Comparison of ENCODE assay signal across 14 mouse cellular contexts in genomic region chr2:103302669-103303068, GRCm38 (mm10). TPM values are rescaled to one million over a fixed set of nuclear protein-coding genes. Genes with fewer than 3 reads are reported as not detected.
DNase-seq lines count a peak whose midpoint lies in the region; ATAC-seq lines count a peak whose summit lies in the region.
"Had no signal": no experiment of that assay in that cellular context is flagged by ENCODE, and none has a peak within 500 bp of the region (broad histone marks: within the 10 kb centered on the region; RNA-seq: fewer than 3 reads in every experiment).

No protein-coding gene starts in this region.

- H3K27ac ChIP-seq in lung, embryonic 16.5 days (ENCODE audit: low read length): 0 out of 2 replicates have a peak overlapping the region, but pooled peaks have one; percentile 19
- no peak overlapping the region for H3K27ac ChIP-seq in embryonic facial prominence, embryonic 14.5 days (replicated peaks; ENCODE audit: low read depth, low read length)
- no peak overlapping the region for H3K27ac ChIP-seq in liver, embryonic 11.5 days (ENCODE audit: low read depth, low read length)
- peak overlapping the region; percentile 90 for H3K27ac ChIP-seq in stomach, embryonic 16.5 days (ENCODE audit: low read length)
- H3K27ac ChIP-seq: heart, embryonic 15.5 days; hindbrain, embryonic 12.5 days; midbrain, embryonic 12.5 days had no signal

- no peak overlapping the region for H3K9ac ChIP-seq in lung, embryonic 16.5 days (ENCODE audit: low read length)
- no peak overlapping the region for H3K9ac ChIP-seq in embryonic facial prominence, embryonic 14.5 days (ENCODE audit: low read depth, low read length)
- no peak overlapping the region for H3K9ac ChIP-seq in liver, embryonic 11.5 days (ENCODE audit: low read depth, low read length)
- H3K9ac ChIP-seq in stomach, embryonic 16.5 days (ENCODE audit: low read length): peak overlapping the region; percentile 65
- H3K9ac ChIP-seq: heart, embryonic 15.5 days; hindbrain, embryonic 12.5 days; midbrain, embryonic 12.5 days had no signal

- H3K9me3 ChIP-seq in lung, embryonic 16.5 days (ENCODE audit: control insufficient read depth, low read length): no peaks in the 10 kb centered on the region
- no peaks in the 10 kb centered on the region for H3K9me3 ChIP-seq in embryonic facial prominence, embryonic 14.5 days (ENCODE audit: control insufficient read depth, low read length)
- H3K9me3 ChIP-seq in liver, embryonic 11.5 days (ENCODE audit: control insufficient read depth, low read length): no peaks in the 10 kb centered on the region
- H3K9me3 ChIP-seq in stomach, embryonic 16.5 days (replicated peaks; ENCODE audit: control insufficient read depth, low read length): no peaks in the 10 kb centered on the region
- H3K9me3 ChIP-seq: heart, embryonic 15.5 days; hindbrain, embryonic 12.5 days; midbrain, embryonic 12.5 days had no signal

- WGBS in lung, embryonic 16.5 days: 35% methylated on average over 6 of the region's 6 CpGs
- 54% methylated on average over 6 of the region's 6 CpGs for WGBS in embryonic facial prominence, embryonic 14.5 days
- WGBS in liver, embryonic 11.5 days: 46% methylated on average over 6 of the region's 6 CpGs
- WGBS in stomach, embryonic 16.5 days: 41% methylated on average over 6 of the region's 6 CpGs

- no peaks in the 10 kb centered on the region for H3K4me1 ChIP-seq in lung, embryonic 16.5 days (replicated peaks; ENCODE audit: control insufficient read depth, insufficient read depth, low read length)
- no peaks in the 10 kb centered on the region for H3K4me1 ChIP-seq in embryonic facial prominence, embryonic 14.5 days (ENCODE audit: control insufficient read depth, insufficient read depth, low read length)
- peaks cover 21% of the 10 kb centered on the region for H3K4me1 ChIP-seq in liver, embryonic 11.5 days (replicated peaks; ENCODE audit: control insufficient read depth, insufficient read depth, low read length)
- no peaks in the 10 kb centered on the region; the same call in 1 of the 2 replicates for H3K4me1 ChIP-seq in stomach, embryonic 16.5 days (ENCODE audit: control insufficient read depth, insufficient read depth, low read length)
- H3K4me1 ChIP-seq: midbrain, embryonic 12.5 days had no signal

- no peak for ATAC-seq in lung, embryonic 16.5 days (ENCODE audit: low read depth)
- ATAC-seq in embryonic facial prominence, embryonic 14.5 days (ENCODE audit: low read depth): peak; percentile 74; the same call in 1 of the 2 replicates
- ATAC-seq in liver, embryonic 11.5 days (replicated peaks; ENCODE audit: low FRiP score): peak; percentile 71
- ATAC-seq in stomach, embryonic 16.5 days (ENCODE audit: insufficient read depth, low FRiP score): peak; percentile 48; the same call in 1 of the 2 replicates

- H3K4me3 ChIP-seq in lung, embryonic 16.5 days (ENCODE audit: low read length): no peak overlapping the region
- no peak overlapping the region for H3K4me3 ChIP-seq in embryonic facial prominence, embryonic 14.5 days (ENCODE audit: low read depth, low read length)
- H3K4me3 ChIP-seq in liver, embryonic 11.5 days (ENCODE audit: low read depth, low read length): no peak overlapping the region
- H3K4me3 ChIP-seq in stomach, embryonic 16.5 days (replicated peaks; ENCODE audit: low read length): peak overlapping the region; percentile 41
- H3K4me3 ChIP-seq: heart, embryonic 15.5 days; hindbrain, embryonic 12.5 days; midbrain, embryonic 12.5 days had no signal

- DNase-seq in lung, postnatal 14 days: no peak
- DNase-seq in embryonic facial prominence, embryonic 14.5 days (ENCODE audit: low spot score): peak; percentile 62
- no peak for DNase-seq in liver, embryonic 11.5 days (ENCODE audit: low spot score)
- no peak for DNase-seq in ovary, postnatal 10 days (ENCODE audit: low spot score)
- DNase-seq in left cerebral cortex, postnatal 4 days: no peak
- DNase-seq: adrenal gland, postnatal 14 days; kidney, postnatal 25 days had no signal

- no peaks in the 10 kb centered on the region for H3K27me3 ChIP-seq in lung, embryonic 16.5 days (ENCODE audit: control insufficient read depth, insufficient read depth, low read depth, low read length)
- no peaks in the 10 kb centered on the region for H3K27me3 ChIP-seq in embryonic facial prominence, embryonic 14.5 days (replicated peaks; ENCODE audit: control insufficient read depth, insufficient read depth, low read length)
- no peaks in the 10 kb centered on the region for H3K27me3 ChIP-seq in liver, embryonic 11.5 days (replicated peaks; ENCODE audit: control insufficient read depth, insufficient read depth, low read length)
- no peaks in the 10 kb centered on the region for H3K27me3 ChIP-seq in stomach, embryonic 16.5 days (ENCODE audit: control insufficient read depth, insufficient read depth, low read length)
- H3K27me3 ChIP-seq: hindbrain, embryonic 12.5 days; midbrain, embryonic 12.5 days had no signal

- intact Hi-C loops in left cerebral cortex, postnatal 4 days (cut with DNase I): no loop called here

- no peaks in the 10 kb centered on the region for H3K36me3 ChIP-seq in lung, embryonic 16.5 days (ENCODE audit: control insufficient read depth, insufficient read depth, low read length)
- no peaks in the 10 kb centered on the region for H3K36me3 ChIP-seq in embryonic facial prominence, embryonic 14.5 days (ENCODE audit: control insufficient read depth, insufficient read depth, low read length)
- no peaks in the 10 kb centered on the region for H3K36me3 ChIP-seq in liver, embryonic 11.5 days (ENCODE audit: control insufficient read depth, insufficient read depth, low read length)
- H3K36me3 ChIP-seq in stomach, embryonic 16.5 days (ENCODE audit: control insufficient read depth, insufficient read depth, low read length): no peaks in the 10 kb centered on the region
- H3K36me3 ChIP-seq: heart, embryonic 15.5 days; hindbrain, embryonic 12.5 days; midbrain, embryonic 12.5 days had no signal

- H3K4me2 ChIP-seq in lung, embryonic 16.5 days (ENCODE audit: low read depth, low read length): no peak overlapping the region
- H3K4me2 ChIP-seq in embryonic facial prominence, embryonic 14.5 days (ENCODE audit: low read depth, low read length): no peak overlapping the region
- 0 out of 2 replicates have a peak overlapping the region, but pooled peaks have one; percentile 22 for H3K4me2 ChIP-seq in liver, embryonic 11.5 days
- H3K4me2 ChIP-seq in stomach, embryonic 16.5 days (ENCODE audit: low read depth, low read length): peak overlapping the region; percentile 42
- H3K4me2 ChIP-seq: heart, embryonic 15.5 days; hindbrain, embryonic 12.5 days; midbrain, embryonic 12.5 days had no signal

RNA-seq across cellular contexts. Expression of gene Ehf, which starts 0.4 kb away (rescaled TPM):
- polyA plus RNA-seq in lung, embryonic 16.5 days (2015; fragmentation: Nextera tagmentation; extraction: Ambion mirVana): 7.1 and 7.3 TPM in 2 replicates
- polyA plus RNA-seq in embryonic facial prominence, embryonic 14.5 days (2014; fragmentation: Nextera tagmentation; extraction: Ambion mirVana): 8.4 and 13.1 TPM in 2 replicates
- 0.11 and 0.26 TPM in 2 replicates for polyA plus RNA-seq in liver, embryonic 11.5 days (2014; fragmentation: Nextera tagmentation; extraction: Ambion mirVana)
- 39.1 and 52.8 TPM in 2 replicates for polyA plus RNA-seq in stomach, embryonic 16.5 days (2015; fragmentation: Nextera tagmentation; extraction: Ambion mirVana)
- not detected for total RNA-seq in left cerebral cortex, postnatal 4 days (2021)
- total RNA-seq: common myeloid progenitor, adult 5-6 weeks; left cerebral cortex, adult 8-10 months had no signal
- polyA plus RNA-seq: hindbrain, embryonic 12.5 days; midbrain, embryonic 12.5 days had no signal

Comparison
In these comparisons a context has a peak if more than half of its experiments do, and no peak if none do; other contexts are left out.
1. H3K27ac ChIP-seq: peak in lung, embryonic 16.5 days (single experiment) and stomach, embryonic 16.5 days (single experiment); none in embryonic facial prominence, embryonic 14.5 days (single experiment) and liver, embryonic 11.5 days (single experiment).
2. H3K4me2 ChIP-seq: peak in liver, embryonic 11.5 days (single experiment) and stomach, embryonic 16.5 days (single experiment); none in lung, embryonic 16.5 days (single experiment) and embryonic facial prominence, embryonic 14.5 days (single experiment).